Mouse (Mus musculus): ENCODE data around the gene Mospd2. TPM values are rescaled to one million over a fixed set of nuclear protein-coding genes. Genes with fewer than 3 reads are reported as not detected.

Mospd2 gene
- total RNA-seq (2021), result 10 to 100 TPM; 15.2 to 16.9 TPM

- intact Hi-C loops (cut with DNase I), result no loop called here
- DNase-seq, result peak; percentile 89 to 93
Observed at GRCm38 (mm10) chrX:164980193-164980775, at the start of gene Mospd2, which contains the start of gene Fancb. TSS of gene Mospd2 (minus strand) at chrX:164980375. TSS of gene Fancb (plus strand) at chrX:164980592.

GRCm38 (mm10) chrX:165004779-165005324 lies 24.7 kb upstream of the Mospd2 start, which contains the start of gene Gm17604:
TSS of gene Gm17604 (minus strand) at chrX:165004829.
- no peak for DNase-seq
- intact Hi-C loops (cut with DNase I), result no loop called here

- intact Hi-C loops (cut with DNase I), result no loop called here
- DNase-seq, result peak; percentile 7 to 9
Observed at GRCm38 (mm10) chrX:165003141-165003540, 23.0 kb upstream of the Mospd2 start.

GRCm38 (mm10) chrX:164978866-164979265 lies 1.3 kb downstream of the Mospd2 start:
- intact Hi-C loops (cut with DNase I), result no loop called here

GRCm38 (mm10) chrX:164971206-164971605 lies 9.0 kb downstream of the Mospd2 start:
- no peak for DNase-seq
- intact Hi-C loops (cut with DNase I), result no loop called here

More at GRCm38 (mm10) chrX:164978866-164979265, 1.3 kb downstream of the Mospd2 start:
- DNase-seq, result no peak

GRCm38 (mm10) chrX:164965750-164966448 lies 14.3 kb downstream of the Mospd2 start:
- no peak for DNase-seq
- intact Hi-C loops (cut with DNase I), result no loop called here

GRCm38 (mm10) chrX:164952601-164953375 lies 27.4 kb downstream of the Mospd2 start:
- peak in 1 of 2 experiments; percentile 4 for DNase-seq
- intact Hi-C loops (cut with DNase I), result no loop called here

GRCm38 (mm10) chrX:164951858-164952576 lies 28.2 kb downstream of the Mospd2 start:
- intact Hi-C loops (cut with DNase I), result no loop called here
- DNase-seq, result peak; percentile 5 to 6

- intact Hi-C loops (cut with DNase I), result no loop called here
- no peak for DNase-seq
Observed at GRCm38 (mm10) chrX:164941540-164941939, 38.6 kb downstream of the Mospd2 start.

GRCm38 (mm10) chrX:164912993-164913392 lies 67.2 kb downstream of the Mospd2 start:
- intact Hi-C loops (cut with DNase I), result no loop called here
- DNase-seq, result no peak

- DNase-seq, result no peak
- intact Hi-C loops (cut with DNase I), result no loop called here
Observed at GRCm38 (mm10) chrX:164912186-164912585, 68.0 kb downstream of the Mospd2 start.

GRCm38 (mm10) chrX:164901847-164902246 lies 78.3 kb downstream of the Mospd2 start:
- intact Hi-C loops (cut with DNase I), result no loop called here
- DNase-seq, result no peak

GRCm38 (mm10) chrX:164899805-164900204 lies 80.4 kb downstream of the Mospd2 start:
- intact Hi-C loops (cut with DNase I), result no loop called here
- no peak for DNase-seq

GRCm38 (mm10) chrX:164886260-164886659 lies 93.9 kb downstream of the Mospd2 start:
- DNase-seq, result no peak
- intact Hi-C loops (cut with DNase I), result no loop called here

Other genes with a start within 250 kb of the Mospd2 start
- 1 to 10 TPM; 1.2 to 1.3 TPM for gene Fancb, start 217 bp upstream of the Mospd2 start, total RNA-seq (2021)
- gene Gm17604, start 24.5 kb upstream of the Mospd2 start, total RNA-seq (2021), result not detected